Mouse (Mus musculus) heart, adult 2 months (tissue): ENCODE measurements at regions not wholly inside any gene's neighbourhood (a gene's known extent, or its start where the extent isn't known, plus 50 kb on each side); places are given as distances from the start of the nearest gene placed in this dataset.
A peak's percentile ranks its signal among the peaks of the same experiment; 100 is the strongest.

ENCODE experiments used
- DNase-seq, 2 experiments: peaks; one replicate each; pipeline ENCODE4 v3.0.0; 2021
- H3K27ac ChIP-seq: fragments of 200-600 bp; 2 replicates; pipeline ENCODE4 v1.8.1; 2022
- H3K27me3 ChIP-seq: fragments of 200-500 bp; 2 replicates; pipeline ENCODE4 v1.6.1; 2012; ENCODE audit warnings: mild to moderate bottlenecking, low read length, inconsistent platforms, mixed read lengths; ENCODE audit not compliant: control insufficient read depth, insufficient read depth
- H3K36me3 ChIP-seq: fragments of 200-500 bp; 2 replicates; pipeline ENCODE4 v1.6.1; 2012; ENCODE audit warnings: low read length, inconsistent platforms; ENCODE audit not compliant: control insufficient read depth, insufficient read depth
- H3K4me1 ChIP-seq: fragments of 200-500 bp; 2 replicates; pipeline ENCODE4 v1.6.1; 2011; ENCODE audit warnings: low read length; ENCODE audit not compliant: control insufficient read depth, insufficient read depth
- H3K4me3 ChIP-seq: fragments of 200-600 bp; 2 replicates; pipeline ENCODE4 v1.8.1; 2022
- H3K79me2 ChIP-seq: fragments of 200-500 bp; replicated peaks from 2 replicates; pipeline ENCODE4 v1.6.1; 2012; ENCODE audit warnings: mild to moderate bottlenecking, inconsistent platforms, low read length, moderate library complexity, mixed read lengths; ENCODE audit not compliant: control insufficient read depth, insufficient read depth
- H3K9ac ChIP-seq: fragments of 200-500 bp; 2 replicates; pipeline ENCODE4 v1.6.1; 2012; ENCODE audit warnings: low read depth, mild to moderate bottlenecking, control low read depth, inconsistent platforms, low read length, mixed read lengths
- CTCF ChIP-seq: fragments of 200-600 bp; IDR thresholded peaks from 2 replicates; pipeline ENCODE4 v1.8.1; 2022; ENCODE audit warnings: antibody characterized with exemption, mild to moderate bottlenecking, moderate library complexity
- EP300 ChIP-seq: fragments of 200-500 bp; IDR thresholded peaks from 2 replicates; pipeline ENCODE4 v1.6.1; 2011; ENCODE audit warnings: low read depth, low read length, control low read depth; ENCODE audit not compliant: insufficient read depth
- POLR2A ChIP-seq: fragments of 200-500 bp; IDR thresholded peaks from 2 replicates; pipeline ENCODE4 v1.6.1; 2011; ENCODE audit warnings: mild to moderate bottlenecking, low read depth, low read length, control low read depth; ENCODE audit not compliant: insufficient read depth
- WGBS: fragments of 180-500 bp; shearing (Covaris S2); methylation state at CpG from one replicate; pipeline ENCODE4 v1.1.7; 2018; 5-methylcytosine and 5-hydroxymethylcytosine counted together
- intact Hi-C: fragments of 180-260 bp; cut with DNase I; formaldehyde crosslinking; loops from one replicate; pipeline ENCODE4 v1.15.1; 2025

- peak overlapping the region; percentile 50 for H3K4me3 ChIP-seq
- no peaks in the 10 kb centered on the region for H3K79me2 ChIP-seq
- H3K4me1 ChIP-seq = peaks cover 8% of the 10 kb centered on the region
- H3K9ac ChIP-seq = peak overlapping the region; percentile 63
- WGBS = 38% methylated on average over 11 of the region's 11 CpGs
- DNase-seq = peak; percentile 89 to 94
- intact Hi-C loops = loop anchor here (1.0 to 2.0 kb wide), 2 partner anchors 104 to 477 kb away; no protein-coding TSS in a partner anchor
- H3K36me3 ChIP-seq = peaks cover 4% of the 10 kb centered on the region; the same call in 1 of the 2 replicates
- TF ChIP-seq EP300 = peak; percentile 83
- no peak for TF ChIP-seq POLR2A
- peak overlapping the region; percentile 88 for H3K27ac ChIP-seq
- H3K27me3 ChIP-seq = no peaks in the 10 kb centered on the region
These were observed 312.9 kb upstream of the Ubash3b start for GRCm38 (mm10) chr9:41474244-41474944.

GRCm38 (mm10) chr9:41473506-41473905 is 312.0 kb upstream of the Ubash3b start:
- Histone ChIP-seq H3K27me3 (no peaks in the 10 kb centered on the region), H3K4me3 (no peak overlapping the region), H3K9ac (no peak overlapping the region), H3K36me3 (peaks cover 4% of the 10 kb centered on the region; the same call in 1 of the 2 replicates), H3K79me2 (no peaks in the 10 kb centered on the region), H3K27ac (no peak overlapping the region), H3K4me1 (peaks cover 7% of the 10 kb centered on the region)
- TF ChIP-seq POLR2A (no peak), CTCF (no peak), EP300 (no peak)
- intact Hi-C loops = no loop called here
- DNase-seq = no peak
- 88% methylated on average over 5 of the region's 5 CpGs for WGBS

- intact Hi-C loops = no loop called here
- no peak overlapping the region for H3K27ac ChIP-seq
- H3K36me3 ChIP-seq = 0 out of 2 replicates have a peak, but pooled peaks cover 4% of the 10 kb centered on the region
- DNase-seq = no peak
- H3K9ac ChIP-seq = no peak overlapping the region
- TF ChIP-seq EP300 = no peak
- TF ChIP-seq POLR2A = no peak
- no peak for TF ChIP-seq CTCF
- H3K27me3 ChIP-seq = no peaks in the 10 kb centered on the region
- H3K4me3 ChIP-seq = no peak overlapping the region
- no peaks in the 10 kb centered on the region for H3K79me2 ChIP-seq
- peaks cover 5% of the 10 kb centered on the region for H3K4me1 ChIP-seq
- 91% methylated on average over 3 of the region's 3 CpGs for WGBS
These were observed 309.8 kb upstream of the Ubash3b start for GRCm38 (mm10) chr9:41471345-41471744.

- DNase-seq = no peak
- Histone ChIP-seq H3K27me3 (no peaks in the 10 kb centered on the region), H3K4me3 (no peak overlapping the region), H3K27ac (no peak overlapping the region), H3K4me1 (peaks cover 3% of the 10 kb centered on the region), H3K36me3 (no peaks in the 10 kb centered on the region), H3K9ac (no peak overlapping the region), H3K79me2 (no peaks in the 10 kb centered on the region)
- WGBS = 61% methylated on average over 6 of the region's 6 CpGs
- intact Hi-C loops = no loop called here
- TF ChIP-seq CTCF (no peak), EP300 (no peak), POLR2A (no peak)
These were observed 308.5 kb upstream of the Ubash3b start for GRCm38 (mm10) chr9:41470010-41470409.

- Histone ChIP-seq H3K4me3 (no peak overlapping the region), H3K4me1 (peaks cover 3% of the 10 kb centered on the region), H3K27me3 (no peaks in the 10 kb centered on the region), H3K9ac (no peak overlapping the region), H3K27ac (no peak overlapping the region), H3K79me2 (no peaks in the 10 kb centered on the region), H3K36me3 (no peaks in the 10 kb centered on the region)
- WGBS = 82% methylated on average over 5 of the region's 5 CpGs
- no peak for TF ChIP-seq CTCF
- TF ChIP-seq EP300 = no peak
- TF ChIP-seq POLR2A = no peak
- DNase-seq = no peak
- intact Hi-C loops = no loop called here
These were observed 307.9 kb upstream of the Ubash3b start for GRCm38 (mm10) chr9:41469414-41469813.

GRCm38 (mm10) chr9:41464057-41464685 is 302.7 kb upstream of the Ubash3b start:
- WGBS = 85% methylated on average over 8 of the region's 8 CpGs
- Histone ChIP-seq H3K36me3 (peaks cover 5% of the 10 kb centered on the region), H3K4me3 (no peak overlapping the region), H3K27ac (no peak overlapping the region), H3K4me1 (peaks cover 6% of the 10 kb centered on the region), H3K27me3 (no peaks in the 10 kb centered on the region), H3K9ac (no peak overlapping the region), H3K79me2 (no peaks in the 10 kb centered on the region)
- intact Hi-C loops = loop anchor here (5.0 kb wide), 2 partner anchors 87 to 137 kb away; no protein-coding TSS in a partner anchor
- TF ChIP-seq POLR2A (no peak), CTCF (no peak), EP300 (no peak)
- no peak for DNase-seq
